Mouse (Mus musculus) heart, adult 18-20 months (tissue): Measurements from ENCODE around the gene Smtn. TPM values are rescaled to one million over a fixed set of nuclear protein-coding genes. Genes with fewer than 3 reads are reported as not detected.

ENCODE experiments used
- DNase-seq, 2 experiments: peaks; one replicate each; pipeline ENCODE4 v3.0.0; 2021 to 2022; ENCODE audit warnings: mixed read lengths in 1 of 2
- total RNA-seq, 2 experiments: library from RNA; stranded (reverse); gene quantifications; 2 replicates each; pipeline ENCODE4 v1.2.3; 2021

The Smtn gene
- total RNA-seq, 2 experiments from 2014 or later, result 139 to 154 TPM

- no peak for DNase-seq
These were observed 30.1 kb downstream of the Smtn start for GRCm38 (mm10) chr11:3510321-3510720.

GRCm38 (mm10) chr11:3509181-3510085 is 31.0 kb downstream of the Smtn start:
- peak in 1 of 2 experiments; percentile 79 for DNase-seq

- DNase-seq, result peak in 1 of 2 experiments; percentile 16
These were observed 32.2 kb downstream of the Smtn start for GRCm38 (mm10) chr11:3508226-3508625.

GRCm38 (mm10) chr11:3503755-3504693 is 36.4 kb downstream of the Smtn start:
- no peak for DNase-seq

GRCm38 (mm10) chr11:3502459-3503072 is 37.8 kb downstream of the Smtn start:
- DNase-seq, result no peak

GRCm38 (mm10) chr11:3502057-3502456 is 38.4 kb downstream of the Smtn start:
- DNase-seq, result no peak

GRCm38 (mm10) chr11:3497296-3497695 is 43.1 kb downstream of the Smtn start:
- DNase-seq, result no peak

GRCm38 (mm10) chr11:3496756-3497155 is 43.7 kb downstream of the Smtn start:
- DNase-seq, result no peak

- no peak for DNase-seq
These were observed 44.9 kb downstream of the Smtn start for GRCm38 (mm10) chr11:3495496-3495895.

GRCm38 (mm10) chr11:3494857-3495256 is 45.6 kb downstream of the Smtn start:
- no peak for DNase-seq

GRCm38 (mm10) chr11:3492748-3493147 is 47.7 kb downstream of the Smtn start:
- no peak for DNase-seq

- DNase-seq, result no peak
These were observed 51.4 kb downstream of the Smtn start for GRCm38 (mm10) chr11:3489036-3489435.

- no peak for DNase-seq
These were observed 52.4 kb downstream of the Smtn start, which contains the start of gene Pla2g3 for GRCm38 (mm10) chr11:3487952-3488570. Gene Pla2g3 (plus strand): TSS chr11:3488284.

GRCm38 (mm10) chr11:3486349-3486748 is 54.1 kb downstream of the Smtn start:
- DNase-seq, result no peak

GRCm38 (mm10) chr11:3483980-3484642 is 56.3 kb downstream of the Smtn start:
- no peak for DNase-seq

- no peak for DNase-seq
These were observed 64.9 kb downstream of the Smtn start for GRCm38 (mm10) chr11:3475489-3475888.

- DNase-seq, result peak in 1 of 2 experiments; percentile 47
These were observed 65.8 kb downstream of the Smtn start for GRCm38 (mm10) chr11:3474480-3475115.

- peak; percentile 84 to 94 for DNase-seq
These were observed 67.9 kb downstream of the Smtn start for GRCm38 (mm10) chr11:3472484-3472883.

- DNase-seq, result no peak
These were observed 69.0 kb downstream of the Smtn start for GRCm38 (mm10) chr11:3471448-3471850.
